Mouse (Mus musculus): ENCODE data around the gene Nmt1. TPM values are rescaled to one million over a fixed set of nuclear protein-coding genes. Genes with fewer than 3 reads are reported as not detected.
A peak's percentile ranks its signal among the peaks of the same experiment; 100 is the strongest.

The Nmt1 gene
- polyA plus RNA-seq, 1 experiment from 2014 or later, result 49.4 TPM

DNA sequence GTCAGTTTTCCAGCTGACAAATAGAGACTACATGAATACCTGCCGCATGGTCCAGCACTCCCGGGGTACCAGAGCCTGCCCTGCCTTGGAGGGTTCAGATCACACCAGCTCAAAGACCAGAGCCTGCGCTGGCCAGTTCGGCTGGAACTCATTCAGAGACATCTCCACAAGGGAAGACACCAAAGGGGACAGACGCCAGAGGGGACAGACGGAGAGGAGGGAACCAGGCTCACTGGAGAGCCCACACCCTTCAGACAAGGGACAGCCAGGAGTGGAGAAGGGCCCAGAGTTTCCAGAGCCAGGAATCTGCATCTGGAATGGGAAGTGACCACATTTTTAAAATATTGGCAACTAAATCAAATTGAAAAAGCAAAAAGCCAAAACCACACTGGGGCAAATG lies 53.6 kb downstream of the Nmt1 start:
- Histone ChIP-seq H3K27ac (ENCODE audit: low read depth, low read length) (no peak overlapping the region), H3K9ac (ENCODE audit: low read depth, low read length) (no peak overlapping the region), H3K9me3 (replicated peaks; ENCODE audit: control insufficient read depth, low read length) (no peaks in the 10 kb centered on the region), H3K27me3 (ENCODE audit: control insufficient read depth, insufficient read depth, low read length) (peaks cover 3% of the 10 kb centered on the region), H3K4me3 (ENCODE audit: low read depth, low read length) (no peak overlapping the region), H3K4me2 (no peak overlapping the region), H3K36me3 (ENCODE audit: control insufficient read depth, insufficient read depth, low read length) (no peaks in the 10 kb centered on the region), H3K4me1 (ENCODE audit: control insufficient read depth, insufficient read depth, low read length) (peaks cover 9% of the 10 kb centered on the region)
- 51% methylated on average over 6 of the region's 6 CpGs for WGBS (ENCODE audit: insufficient replicate concordance)
- no peak for ATAC-seq (replicated peaks; ENCODE audit: insufficient number of reproducible peaks, low FRiP score, low TSS enrichment)

DNA sequence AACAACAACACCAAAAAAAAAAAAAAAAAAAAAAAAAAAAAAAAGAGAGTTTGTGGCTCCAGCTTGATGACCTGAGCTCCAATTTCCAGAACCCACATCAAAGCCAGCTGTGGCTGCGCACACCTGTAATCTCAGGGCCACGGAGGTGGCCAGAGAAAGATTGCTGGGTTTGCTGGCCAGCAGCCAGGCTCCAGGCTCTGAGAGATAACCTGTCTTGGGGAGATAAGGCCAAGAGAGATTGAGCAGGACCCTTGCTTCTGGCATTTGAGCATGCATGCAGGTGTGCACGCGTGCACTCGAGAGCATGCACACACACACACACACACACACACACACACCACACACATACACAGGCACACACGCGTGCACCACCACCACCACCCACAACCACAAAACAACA lies 65.3 kb downstream of the Nmt1 start:
- no peak overlapping the region for H3K4me3 ChIP-seq (ENCODE audit: low read depth, low read length)
- no peak overlapping the region for H3K9ac ChIP-seq (ENCODE audit: low read depth, low read length)
- H3K4me1 ChIP-seq (ENCODE audit: control insufficient read depth, insufficient read depth, low read length), result peaks cover 41% of the 10 kb centered on the region
- no peak for ATAC-seq (replicated peaks; ENCODE audit: insufficient number of reproducible peaks, low FRiP score, low TSS enrichment)
- H3K4me2 ChIP-seq, result no peak overlapping the region
- H3K36me3 ChIP-seq (ENCODE audit: control insufficient read depth, insufficient read depth, low read length), result no peaks in the 10 kb centered on the region
- no peaks in the 10 kb centered on the region for H3K27me3 ChIP-seq (ENCODE audit: control insufficient read depth, insufficient read depth, low read length)
- 78% methylated on average over 7 of the region's 7 CpGs for WGBS (ENCODE audit: insufficient replicate concordance)
- no peaks in the 10 kb centered on the region for H3K9me3 ChIP-seq (replicated peaks; ENCODE audit: control insufficient read depth, low read length)
- no peak overlapping the region for H3K27ac ChIP-seq (ENCODE audit: low read depth, low read length)

DNA sequence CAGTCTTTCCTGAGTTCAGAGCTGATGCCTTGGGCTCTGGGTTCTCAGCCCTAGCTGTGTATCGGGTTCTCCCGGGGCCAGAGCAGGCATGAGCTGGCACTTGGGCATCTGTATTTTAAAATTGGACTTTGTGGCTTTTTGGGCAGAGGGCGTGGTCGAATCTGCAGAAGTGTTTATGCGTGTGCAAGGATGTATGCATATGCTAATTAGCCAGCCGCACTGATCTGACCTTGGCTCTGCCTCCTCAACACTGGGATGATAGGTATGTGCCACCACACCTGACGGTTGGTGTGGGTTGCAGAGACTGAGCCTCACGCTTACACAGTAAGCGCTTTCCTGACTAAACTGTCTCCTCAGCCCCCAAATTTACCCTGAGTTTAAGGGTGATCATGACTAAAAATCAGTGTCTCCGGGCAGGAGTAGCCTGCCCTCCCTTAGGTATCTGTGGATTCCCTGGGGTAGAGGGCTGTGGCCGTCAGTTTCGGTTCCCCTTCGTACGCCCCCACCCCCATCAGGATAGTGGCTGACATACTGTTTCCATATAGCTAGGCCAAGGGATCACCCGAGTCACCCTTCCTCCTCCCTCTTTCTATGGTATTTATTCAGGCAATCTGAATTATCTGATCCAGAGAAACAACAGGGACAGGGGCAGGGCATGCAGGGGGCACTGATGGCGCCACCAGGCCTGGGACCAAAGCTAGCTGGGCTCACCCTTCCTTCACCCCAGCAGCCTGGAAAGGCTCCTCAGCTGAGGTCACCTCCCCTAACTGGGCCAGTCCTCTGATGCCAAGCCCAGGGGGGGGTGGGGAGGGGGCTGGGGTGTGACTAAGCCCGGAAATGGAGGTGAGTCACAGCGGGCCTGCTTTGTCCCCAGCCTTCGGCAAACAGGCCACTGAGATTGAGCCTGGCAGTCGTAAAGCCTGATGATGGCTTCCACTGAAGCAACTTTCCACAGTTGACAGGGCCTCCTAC lies 66.2 kb downstream of the Nmt1 start:
- Histone ChIP-seq H3K9me3 (replicated peaks; ENCODE audit: control insufficient read depth, low read length) (no peaks in the 10 kb centered on the region), H3K4me2 (no peak overlapping the region), H3K4me1 (ENCODE audit: control insufficient read depth, insufficient read depth, low read length) (peaks cover 50% of the 10 kb centered on the region), H3K27ac (ENCODE audit: low read depth, low read length) (0 out of 2 replicates have a peak overlapping the region, but pooled peaks have one; percentile 12), H3K27me3 (ENCODE audit: control insufficient read depth, insufficient read depth, low read length) (peaks cover 2% of the 10 kb centered on the region; the same call in 1 of the 2 replicates), H3K36me3 (ENCODE audit: control insufficient read depth, insufficient read depth, low read length) (no peaks in the 10 kb centered on the region), H3K4me3 (ENCODE audit: low read depth, low read length) (no peak overlapping the region), H3K9ac (ENCODE audit: low read depth, low read length) (peak overlapping the region; percentile 22; the same call in 1 of the 2 replicates)
- WGBS (ENCODE audit: insufficient replicate concordance), result 59% methylated on average over 20 of the region's 20 CpGs
- 0 out of 2 replicates have a peak, but pooled peaks have one; percentile 53 for ATAC-seq (replicated peaks; ENCODE audit: insufficient number of reproducible peaks, low FRiP score, low TSS enrichment)

DNA sequence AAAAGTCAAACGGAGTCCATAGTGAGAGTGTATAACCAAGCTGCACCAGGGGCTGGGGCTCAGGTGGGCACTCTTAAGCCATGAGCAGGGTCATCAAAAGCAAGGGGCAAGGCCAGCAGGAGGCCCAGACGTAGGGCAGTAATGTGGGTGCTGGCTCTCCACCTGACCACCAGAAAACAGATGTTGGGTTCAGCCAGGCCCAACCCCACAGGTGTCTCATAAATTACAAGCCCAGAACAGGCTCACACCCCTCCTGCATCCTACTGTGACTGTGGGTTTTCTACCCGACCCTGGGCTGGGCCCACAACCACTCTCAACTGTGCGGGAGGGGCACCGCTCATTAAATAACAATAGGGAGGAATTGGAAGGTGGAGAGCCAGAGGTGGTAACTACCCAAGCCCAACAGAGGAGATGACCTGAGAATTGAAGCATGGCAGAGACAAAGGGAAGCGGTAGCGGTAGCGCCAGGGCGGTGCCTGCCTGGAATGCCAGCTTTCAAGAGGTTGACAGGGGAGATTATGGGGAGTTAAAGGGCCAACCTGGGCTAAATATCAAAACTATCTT lies 67.2 kb downstream of the Nmt1 start:
- no peak overlapping the region for H3K4me2 ChIP-seq
- no peaks in the 10 kb centered on the region for H3K9me3 ChIP-seq (replicated peaks; ENCODE audit: control insufficient read depth, low read length)
- 77% methylated on average over 9 of the region's 9 CpGs for WGBS (ENCODE audit: insufficient replicate concordance)
- ATAC-seq (replicated peaks; ENCODE audit: insufficient number of reproducible peaks, low FRiP score, low TSS enrichment), result no peak
- H3K27ac ChIP-seq (ENCODE audit: low read depth, low read length), result no peak overlapping the region; the same call in 1 of the 2 replicates
- H3K4me3 ChIP-seq (ENCODE audit: low read depth, low read length), result no peak overlapping the region
- H3K36me3 ChIP-seq (ENCODE audit: control insufficient read depth, insufficient read depth, low read length), result no peaks in the 10 kb centered on the region
- peaks cover 50% of the 10 kb centered on the region for H3K4me1 ChIP-seq (ENCODE audit: control insufficient read depth, insufficient read depth, low read length)
- peaks cover 12% of the 10 kb centered on the region for H3K27me3 ChIP-seq (ENCODE audit: control insufficient read depth, insufficient read depth, low read length)
- H3K9ac ChIP-seq (ENCODE audit: low read depth, low read length), result no peak overlapping the region

DNA sequence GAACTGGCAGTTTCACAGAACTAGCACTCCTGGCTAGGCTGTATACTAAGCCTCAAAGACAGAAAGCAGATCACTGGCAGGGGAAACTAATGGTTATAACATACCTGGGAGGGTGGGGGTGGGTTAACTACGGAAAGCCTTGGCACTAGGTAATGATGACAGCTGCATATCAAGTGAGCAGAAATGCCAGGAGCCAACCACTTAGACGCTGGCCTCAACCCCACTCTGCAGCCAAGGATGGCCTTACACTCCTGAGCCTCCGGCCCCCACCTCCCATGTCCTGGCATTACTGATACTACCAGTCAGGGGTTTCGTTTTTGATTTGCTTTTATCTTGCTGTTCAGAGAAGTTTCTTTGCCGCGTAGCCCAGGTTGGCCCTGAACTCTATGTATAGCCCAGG lies 67.8 kb downstream of the Nmt1 start:
- Histone ChIP-seq H3K4me3 (ENCODE audit: low read depth, low read length) (no peak overlapping the region), H3K36me3 (ENCODE audit: control insufficient read depth, insufficient read depth, low read length) (no peaks in the 10 kb centered on the region), H3K9me3 (replicated peaks; ENCODE audit: control insufficient read depth, low read length) (no peaks in the 10 kb centered on the region), H3K27me3 (ENCODE audit: control insufficient read depth, insufficient read depth, low read length) (peaks cover 17% of the 10 kb centered on the region), H3K9ac (ENCODE audit: low read depth, low read length) (no peak overlapping the region), H3K27ac (ENCODE audit: low read depth, low read length) (no peak overlapping the region), H3K4me1 (ENCODE audit: control insufficient read depth, insufficient read depth, low read length) (peaks cover 50% of the 10 kb centered on the region), H3K4me2 (no peak overlapping the region)
- no peak for ATAC-seq (replicated peaks; ENCODE audit: insufficient number of reproducible peaks, low FRiP score, low TSS enrichment)
- WGBS (ENCODE audit: insufficient replicate concordance), result 87% methylated on average over 6 of the region's 6 CpGs

DNA sequence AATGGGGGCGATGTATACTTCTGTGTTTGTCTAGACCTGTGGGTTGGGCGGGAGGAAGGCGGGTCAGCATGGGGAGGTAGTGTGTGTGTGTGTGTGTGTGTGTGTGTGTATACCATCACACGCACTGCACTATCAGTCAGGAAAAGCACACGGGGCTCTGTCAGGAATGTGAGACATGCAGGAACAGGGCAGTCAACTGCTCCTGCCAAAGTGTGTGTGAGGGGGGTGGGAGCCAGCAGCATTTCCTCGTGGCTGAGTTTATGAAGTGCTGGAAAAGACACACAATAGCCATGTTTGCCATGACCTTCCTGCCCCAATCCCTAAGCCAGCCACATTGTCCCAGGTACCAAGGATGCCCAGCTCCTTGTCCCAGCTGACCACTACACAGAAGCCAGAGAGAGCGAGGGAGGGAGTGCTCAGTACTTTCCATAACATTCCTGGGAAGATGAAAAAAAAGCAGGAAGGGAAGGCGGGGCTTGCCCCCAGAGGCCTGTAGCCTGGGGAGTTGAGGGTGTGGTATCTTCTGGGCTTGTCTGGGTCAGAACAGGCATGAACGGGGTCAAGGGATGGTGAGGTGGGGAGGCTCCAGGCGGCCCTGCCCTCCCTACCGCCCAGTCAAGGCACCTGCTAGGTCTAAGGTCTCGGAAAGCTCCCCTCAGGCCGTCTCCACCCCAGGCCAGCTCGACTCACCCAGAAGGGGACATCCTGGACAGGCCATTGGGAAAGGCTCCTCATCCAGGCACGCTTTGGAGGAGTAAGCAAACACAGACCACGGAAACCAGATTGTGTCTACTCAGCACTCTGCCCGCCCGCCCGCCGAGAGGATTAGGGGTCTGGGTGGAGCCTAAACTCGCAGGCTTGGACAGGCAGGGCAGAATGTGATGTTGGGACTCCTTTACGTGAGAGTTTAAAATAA lies 69.2 kb downstream of the Nmt1 start:
- 11% methylated on average over 22 of the region's 22 CpGs for WGBS (ENCODE audit: insufficient replicate concordance)
- peak; percentile 31; the same call in 1 of the 2 replicates for ATAC-seq (replicated peaks; ENCODE audit: insufficient number of reproducible peaks, low FRiP score, low TSS enrichment)
- H3K36me3 ChIP-seq (ENCODE audit: control insufficient read depth, insufficient read depth, low read length), result no peaks in the 10 kb centered on the region
- peak overlapping the region; percentile 63 for H3K4me2 ChIP-seq
- H3K27me3 ChIP-seq (ENCODE audit: control insufficient read depth, insufficient read depth, low read length), result peaks cover 24% of the 10 kb centered on the region
- H3K9me3 ChIP-seq (replicated peaks; ENCODE audit: control insufficient read depth, low read length), result no peaks in the 10 kb centered on the region
- peak overlapping the region; percentile 71 for H3K9ac ChIP-seq (ENCODE audit: low read depth, low read length)
- H3K4me1 ChIP-seq (ENCODE audit: control insufficient read depth, insufficient read depth, low read length), result peaks cover 54% of the 10 kb centered on the region
- H3K4me3 ChIP-seq (ENCODE audit: low read depth, low read length), result peak overlapping the region; percentile 26
- peak overlapping the region; percentile 90 for H3K27ac ChIP-seq (ENCODE audit: low read depth, low read length)

DNA sequence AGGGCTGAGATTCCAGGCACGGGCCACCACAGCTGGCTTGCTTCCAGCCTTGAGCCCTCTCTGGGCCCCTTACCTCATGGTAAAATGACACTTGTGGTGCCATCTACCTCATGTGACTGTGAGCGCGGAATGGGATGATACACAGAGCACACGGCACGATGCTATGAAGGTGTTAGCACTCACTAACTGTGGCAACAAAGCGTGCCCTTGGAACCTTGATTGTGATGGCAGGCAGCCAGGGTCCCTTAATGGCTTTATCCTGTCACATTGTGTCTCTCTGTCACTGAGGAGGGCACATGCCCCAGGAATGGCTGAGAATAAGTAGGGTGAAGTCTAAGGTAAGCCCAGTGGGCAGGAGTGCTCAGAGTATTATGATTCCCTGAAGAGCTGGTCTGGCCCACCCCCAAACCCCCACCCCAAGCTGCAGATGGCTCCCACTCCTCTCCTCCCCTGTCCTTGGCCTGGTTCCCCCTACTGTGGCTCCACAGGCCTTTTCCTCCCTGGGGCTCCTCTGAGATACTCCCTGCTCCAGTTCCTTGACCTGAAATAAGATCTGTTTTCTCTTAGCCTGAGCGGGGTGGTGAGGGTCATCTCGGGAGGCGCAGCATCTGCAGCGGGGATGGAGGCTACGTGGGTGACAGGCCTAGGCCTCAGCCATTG lies 70.7 kb downstream of the Nmt1 start:
- H3K9ac ChIP-seq (ENCODE audit: low read depth, low read length), result no peak overlapping the region
- peaks cover 24% of the 10 kb centered on the region for H3K27me3 ChIP-seq (ENCODE audit: control insufficient read depth, insufficient read depth, low read length)
- peak overlapping the region; percentile 14; the same call in 1 of the 2 replicates for H3K4me2 ChIP-seq
- WGBS (ENCODE audit: insufficient replicate concordance), result 59% methylated on average over 11 of the region's 11 CpGs
- 0 out of 2 replicates have a peak overlapping the region, but pooled peaks have one; percentile 15 for H3K27ac ChIP-seq (ENCODE audit: low read depth, low read length)
- no peak for ATAC-seq (replicated peaks; ENCODE audit: insufficient number of reproducible peaks, low FRiP score, low TSS enrichment)
- no peak overlapping the region for H3K4me3 ChIP-seq (ENCODE audit: low read depth, low read length)
- H3K36me3 ChIP-seq (ENCODE audit: control insufficient read depth, insufficient read depth, low read length), result no peaks in the 10 kb centered on the region
- no peaks in the 10 kb centered on the region for H3K9me3 ChIP-seq (replicated peaks; ENCODE audit: control insufficient read depth, low read length)
- H3K4me1 ChIP-seq (ENCODE audit: control insufficient read depth, insufficient read depth, low read length), result peaks cover 58% of the 10 kb centered on the region

Data from heart, embryonic 11.5 days (tissue).